Mouse (Mus musculus) heart, postnatal 4 days (tissue): ENCODE results near the gene Dcst2. TPM values are rescaled to one million over a fixed set of nuclear protein-coding genes. Genes with fewer than 3 reads are reported as not detected.
A peak's percentile ranks its signal among the peaks of the same experiment; 100 is the strongest.

Experiments
- DNase-seq: peaks from one replicate; pipeline ENCODE4 v3.0.0; 2021
- total RNA-seq, 2 experiments: library from RNA; stranded (reverse); gene quantifications; 2 replicates each; pipeline ENCODE4 v1.2.3; 2021

Dcst2 gene
- total RNA-seq, 2 experiments from 2014 or later: 0.14 to 0.23 TPM

DNA sequence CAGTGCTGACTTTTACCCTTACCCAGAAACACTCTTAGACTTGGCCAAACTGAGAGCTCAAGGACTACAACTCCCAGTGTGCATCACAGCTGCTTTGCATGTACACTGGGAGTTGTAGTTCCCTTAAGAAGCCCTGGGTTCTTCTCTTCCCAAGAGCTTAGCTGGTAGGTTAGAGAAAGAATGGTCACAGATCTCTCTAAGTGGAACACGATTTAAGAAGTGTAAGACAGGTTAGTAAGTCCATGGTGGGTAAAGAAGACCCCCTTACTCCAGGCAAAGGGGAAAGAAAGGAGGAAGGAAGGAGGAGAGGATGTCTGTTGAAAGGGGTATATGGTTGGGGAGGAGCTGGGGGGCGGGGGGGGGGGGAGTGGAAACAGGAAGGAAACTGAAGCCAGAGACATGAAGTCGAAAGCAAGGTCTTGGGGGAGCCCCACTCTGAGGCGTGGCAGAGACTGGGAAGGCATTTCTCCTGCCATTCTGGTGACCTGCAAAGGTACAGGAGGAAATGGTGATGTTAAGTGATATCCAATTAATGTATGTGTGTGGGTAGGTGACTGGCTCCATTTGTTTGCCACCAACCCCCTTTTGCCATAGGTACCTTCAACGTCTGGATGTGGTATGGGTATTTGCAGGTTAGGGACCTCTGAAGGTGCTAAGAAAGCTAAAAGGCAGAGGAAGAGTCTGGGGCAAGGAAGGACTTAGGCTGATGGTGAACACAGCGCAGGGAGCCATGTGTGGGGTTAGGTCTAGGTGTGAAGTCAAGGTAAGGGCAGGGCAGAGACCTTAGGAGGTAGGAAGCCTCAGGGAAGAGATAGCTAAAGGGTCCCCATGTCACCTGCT, 27.3 kb downstream of the Dcst2 start:
- DNase-seq: no peak

DNA sequence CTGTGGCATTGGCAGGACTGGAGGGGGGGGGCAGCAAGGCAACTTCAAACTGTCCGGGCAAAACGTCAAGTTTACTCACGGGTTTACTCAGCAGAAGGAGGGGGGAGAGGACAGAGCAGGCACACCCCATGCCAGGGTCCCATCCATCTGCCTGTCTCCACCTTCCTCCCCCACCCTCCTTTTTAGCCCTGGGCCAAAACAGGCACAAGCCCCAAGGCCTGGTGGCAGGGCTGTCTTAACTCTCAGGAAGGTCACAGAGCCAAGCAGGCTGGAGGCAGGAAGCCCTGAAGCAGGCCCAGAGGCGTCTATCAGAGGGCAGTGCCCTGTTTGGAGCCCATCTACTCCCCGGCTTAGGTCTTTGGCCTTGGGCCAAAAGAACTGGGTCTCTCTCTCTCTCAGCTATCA, 28.3 kb downstream of the Dcst2 start:
- DNase-seq: peak; percentile 58

DNA sequence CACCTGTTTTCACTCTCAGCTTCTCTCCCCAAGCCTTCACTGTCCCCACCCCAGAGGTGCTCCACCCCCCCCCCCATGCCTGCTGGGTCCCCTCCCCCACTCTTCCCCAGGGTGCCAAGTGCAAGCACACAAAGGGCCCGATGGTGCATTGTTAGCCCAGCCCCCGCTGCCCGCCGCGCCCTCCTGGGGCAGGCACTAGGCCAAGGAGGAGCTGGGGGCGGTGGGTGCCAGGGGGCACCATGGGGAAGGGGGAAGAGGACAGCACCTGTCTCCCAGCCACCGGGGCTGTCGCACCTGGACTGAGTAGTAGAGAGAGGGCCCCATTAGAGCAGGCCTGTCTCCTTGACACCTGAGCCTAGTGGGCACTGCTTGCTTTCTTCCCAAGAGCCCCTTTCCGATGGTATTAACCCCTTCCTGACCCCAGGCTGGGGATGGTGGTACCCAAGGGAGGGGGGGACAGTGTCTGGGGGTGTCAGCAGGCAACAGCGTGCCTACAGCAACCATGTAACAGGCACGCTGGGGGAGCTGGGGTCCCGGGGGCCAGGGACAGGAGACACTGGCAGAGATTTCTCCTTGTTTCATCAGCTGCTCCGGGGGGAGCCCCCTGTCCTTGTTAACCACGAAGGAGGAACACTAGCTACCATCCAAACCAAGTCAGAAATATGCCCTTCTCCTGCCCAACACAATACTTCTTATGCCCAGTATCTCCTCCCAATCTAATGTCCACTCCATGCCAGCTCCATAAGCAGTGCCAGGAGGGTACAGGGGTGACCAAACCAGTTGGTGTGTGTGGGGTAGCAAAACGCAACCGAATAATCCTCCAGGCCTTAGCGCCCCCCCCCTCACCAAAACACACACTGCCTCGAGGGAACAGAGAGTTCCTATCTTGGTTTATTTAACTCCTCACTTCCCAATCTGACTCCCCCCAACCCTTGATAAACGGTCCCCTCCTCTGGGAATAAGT, 29.2 kb downstream of the Dcst2 start:
- DNase-seq: peak; percentile 53

DNA sequence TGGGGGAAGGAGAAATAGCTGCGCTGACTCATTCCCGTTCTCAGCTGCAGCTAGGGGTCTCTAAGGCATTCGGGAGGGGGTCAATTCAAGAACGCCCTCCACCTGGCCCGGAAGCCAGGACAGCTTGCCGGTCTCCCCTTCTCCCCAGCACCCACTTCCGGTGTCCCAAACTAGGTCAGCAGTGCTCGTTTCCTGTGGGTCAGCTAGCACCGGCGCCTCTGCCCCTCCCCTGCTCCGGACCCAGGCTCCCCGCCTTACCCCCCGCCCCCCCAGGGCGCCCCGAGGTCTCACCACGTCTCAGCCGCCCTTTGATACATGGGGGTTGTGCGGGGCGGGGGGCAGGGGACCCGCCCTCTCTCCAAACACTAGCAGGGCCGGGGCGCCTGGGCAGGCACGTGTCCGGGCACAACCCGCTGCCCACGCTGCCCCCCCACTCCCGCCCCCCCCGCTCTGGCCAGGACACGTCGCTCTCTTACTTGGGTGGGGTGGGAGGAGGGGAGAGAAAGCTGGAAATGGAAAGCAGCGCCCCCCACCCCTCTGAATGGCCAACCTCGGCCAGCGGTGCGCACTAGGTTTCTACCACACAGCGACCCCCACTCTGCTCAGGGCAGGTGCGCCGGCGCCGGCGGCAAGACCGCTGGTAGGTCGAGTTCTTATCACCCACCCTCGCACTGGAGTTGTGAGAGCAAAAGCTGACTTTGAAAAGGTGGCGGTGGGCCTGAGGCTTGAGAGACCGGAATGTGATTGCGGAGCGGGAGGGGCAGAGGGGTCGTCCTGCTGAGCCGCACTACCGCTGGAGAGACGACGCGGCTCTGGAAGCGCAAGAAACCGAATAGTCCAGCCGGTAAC, 30.1 kb downstream of the Dcst2 start:
- peak; percentile 72 for DNase-seq

DNA sequence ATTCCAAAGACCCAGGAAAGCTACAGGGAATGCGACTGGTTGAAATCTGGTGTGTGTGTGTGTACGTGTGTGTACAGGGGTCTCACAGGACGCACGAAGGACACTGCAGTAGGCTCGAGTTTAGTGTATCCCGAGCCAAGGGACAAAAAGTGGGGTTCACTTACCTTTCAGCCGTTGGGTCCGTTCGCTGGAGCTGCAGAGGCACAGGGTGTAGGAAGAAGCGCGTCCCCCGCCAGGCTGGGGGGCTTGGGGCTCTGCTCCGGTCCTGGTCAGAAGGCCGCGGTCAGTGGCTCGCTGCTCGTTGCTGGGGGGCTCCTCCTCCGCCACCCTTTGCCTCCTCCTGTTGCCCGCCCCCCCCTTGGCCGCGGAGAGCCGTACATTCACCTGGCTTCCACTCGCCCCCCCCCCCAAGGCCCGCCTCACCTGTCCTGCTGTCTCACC, 31.1 kb downstream of the Dcst2 start:
- DNase-seq: no peak

DNA sequence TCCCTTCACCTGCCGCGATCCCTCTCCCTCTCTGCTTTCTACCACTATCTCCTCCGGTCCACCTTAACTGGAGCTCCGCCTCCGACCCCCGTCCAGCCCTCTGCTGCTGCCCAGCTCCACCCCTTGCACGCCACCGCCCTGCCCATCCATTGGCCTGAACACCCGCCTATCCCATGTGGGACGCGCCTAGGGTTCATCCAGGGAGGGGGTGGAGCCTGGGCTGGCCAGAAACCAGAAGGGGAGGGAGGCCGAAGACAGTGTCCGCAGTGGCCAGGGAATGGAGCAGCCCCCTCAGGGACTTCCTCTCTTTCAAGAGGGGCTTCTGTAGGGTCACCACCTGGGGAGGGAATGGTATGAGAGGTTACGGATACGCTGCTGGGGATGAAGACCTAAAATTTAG, 31.8 kb downstream of the Dcst2 start:
- DNase-seq: peak; percentile 99

DNA sequence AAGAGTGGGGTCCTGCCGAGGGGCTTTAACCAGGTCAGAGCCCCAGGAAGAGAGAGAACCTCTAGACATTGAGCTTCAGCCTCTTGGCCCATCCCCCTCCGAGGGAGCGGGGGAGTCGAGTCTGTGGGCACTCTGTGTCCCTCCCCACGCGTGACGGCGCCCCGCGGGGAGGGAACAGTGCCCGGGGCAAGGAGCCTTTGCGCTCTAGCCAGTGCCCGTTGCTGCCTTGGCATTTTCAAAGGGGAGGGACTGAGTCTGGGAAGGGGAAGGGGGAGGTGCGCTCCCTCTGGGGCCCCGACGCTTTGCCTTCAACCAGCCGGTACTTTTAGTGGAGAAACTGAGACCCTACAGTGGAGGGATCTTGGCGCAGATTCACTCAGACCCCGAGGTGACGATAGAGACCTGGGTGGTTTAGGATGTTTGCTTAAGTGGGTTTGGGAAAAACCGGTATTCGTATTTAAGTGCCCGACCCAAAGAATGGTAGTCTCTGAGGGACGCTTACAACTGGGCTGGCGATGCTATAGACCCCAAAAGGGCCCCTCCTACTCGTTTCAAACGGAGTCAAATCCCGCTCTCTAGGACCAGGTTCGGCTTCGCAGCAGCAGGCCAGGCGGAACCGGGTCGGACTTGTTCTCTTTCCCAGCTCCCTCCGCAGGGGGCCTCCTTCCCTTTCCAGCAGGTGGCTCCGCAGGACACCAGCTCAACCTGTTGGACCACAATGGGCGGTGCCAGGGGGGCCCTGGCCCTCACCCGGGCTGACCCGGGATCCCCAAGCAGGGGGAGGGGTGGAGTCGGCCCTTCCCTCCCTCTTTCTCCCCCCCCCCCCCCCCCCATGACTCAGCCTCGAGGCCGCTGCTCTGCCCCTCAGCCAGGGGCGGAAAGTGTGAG, 32.5 kb downstream of the Dcst2 start, which contains the start of gene Zbtb7b:
Zbtb7b (minus strand) TSS at position 771 of the 888 bp plus-strand sequence.
- peak; percentile 79 for DNase-seq

DNA sequence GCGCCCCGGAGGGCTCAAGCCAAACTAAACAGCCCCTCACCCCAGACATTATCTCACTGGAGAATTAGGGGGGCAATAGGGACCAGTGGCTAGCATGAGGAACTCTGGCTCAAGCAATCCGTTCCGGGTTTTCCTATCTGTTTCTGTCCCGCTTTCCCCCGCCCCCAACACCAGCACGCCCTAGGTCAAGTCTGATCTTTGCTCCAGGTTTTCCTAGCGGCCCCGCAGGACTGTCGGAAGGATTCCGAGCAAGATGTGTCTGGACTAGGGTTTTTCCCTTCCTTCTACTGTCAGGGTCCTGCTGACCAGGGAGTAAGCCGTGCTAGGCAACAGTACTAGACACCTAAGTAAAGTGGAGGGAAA, 33.1 kb downstream of the Dcst2 start:
- DNase-seq: peak; percentile 87

DNA sequence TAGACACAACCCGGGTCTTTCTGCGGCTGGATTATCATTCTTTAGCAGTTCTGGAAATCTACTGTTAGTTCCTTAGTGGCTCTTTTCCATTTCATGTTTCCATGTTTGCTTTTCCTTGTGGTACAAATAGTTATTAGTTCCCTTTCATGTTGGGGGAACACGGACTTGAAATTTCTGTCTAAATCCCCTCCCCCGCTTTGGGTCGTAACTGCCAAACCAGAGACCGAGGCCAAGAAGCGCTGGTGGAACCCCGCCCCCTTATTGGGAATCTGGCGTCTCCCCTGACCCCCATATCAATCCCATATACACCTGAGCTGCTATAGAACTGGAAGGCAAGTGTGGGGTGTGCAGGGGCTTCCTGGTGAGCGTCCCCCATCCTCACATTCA, 33.6 kb downstream of the Dcst2 start:
- DNase-seq: no peak

DNA sequence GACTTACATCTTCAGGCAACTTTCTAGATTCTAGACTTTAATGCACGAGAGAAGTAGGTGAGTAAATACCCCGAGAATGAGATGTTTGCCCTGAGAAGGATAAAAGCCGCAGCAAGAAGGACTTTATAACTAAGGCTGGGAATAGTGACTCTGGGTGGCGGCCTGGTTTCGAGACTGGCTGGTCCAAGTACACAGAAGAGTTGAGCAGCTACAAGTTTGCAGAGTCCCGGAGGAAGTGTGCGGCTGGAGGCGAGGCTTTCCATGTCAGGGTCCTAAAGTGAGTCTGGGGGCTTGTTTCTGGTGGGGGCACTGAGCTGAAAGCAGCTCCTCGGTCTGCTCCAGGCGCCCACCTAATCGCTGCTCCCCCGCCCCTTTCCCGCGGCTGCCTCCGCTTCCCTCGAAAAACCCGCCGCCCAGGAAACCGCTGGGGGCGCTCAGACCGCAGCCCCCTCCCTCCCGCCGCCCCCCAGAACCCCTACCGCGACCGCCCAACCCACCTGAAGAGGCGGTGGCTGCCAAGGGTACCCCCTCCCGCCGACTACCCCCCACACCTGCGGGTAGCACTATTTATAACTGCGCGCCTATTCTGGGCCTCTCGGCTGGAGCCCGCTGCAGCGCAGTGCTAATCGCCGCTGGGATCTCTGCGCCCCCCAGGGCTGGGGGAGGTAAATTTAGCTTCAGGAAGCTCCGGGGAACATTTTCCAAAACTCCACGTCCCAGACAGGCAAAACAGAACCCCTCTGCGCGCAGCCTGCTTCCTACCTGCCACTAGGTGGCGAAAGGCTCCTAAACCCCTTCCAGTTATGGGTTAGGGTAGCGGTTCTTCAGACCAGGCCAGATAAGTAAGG, 34.3 kb downstream of the Dcst2 start:
- peak; percentile 80 for DNase-seq

DNA sequence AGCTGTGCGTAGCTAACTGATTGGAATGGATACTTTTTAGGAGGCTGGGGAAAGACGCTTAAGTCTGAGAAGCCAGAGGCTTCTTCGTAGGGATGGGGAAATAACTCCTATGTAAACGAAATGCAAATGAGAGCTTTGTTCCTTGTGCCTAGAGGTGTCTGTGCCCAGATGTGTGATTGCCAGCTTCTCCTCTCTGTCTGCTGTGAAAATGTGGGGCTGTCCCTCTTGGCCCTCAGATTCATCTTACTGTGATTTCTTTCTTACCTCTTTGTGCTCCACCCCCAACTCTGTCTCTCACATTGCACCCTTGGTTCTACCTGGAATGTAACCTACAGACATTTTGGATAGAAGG, 34.9 kb downstream of the Dcst2 start:
- no peak for DNase-seq

DNA sequence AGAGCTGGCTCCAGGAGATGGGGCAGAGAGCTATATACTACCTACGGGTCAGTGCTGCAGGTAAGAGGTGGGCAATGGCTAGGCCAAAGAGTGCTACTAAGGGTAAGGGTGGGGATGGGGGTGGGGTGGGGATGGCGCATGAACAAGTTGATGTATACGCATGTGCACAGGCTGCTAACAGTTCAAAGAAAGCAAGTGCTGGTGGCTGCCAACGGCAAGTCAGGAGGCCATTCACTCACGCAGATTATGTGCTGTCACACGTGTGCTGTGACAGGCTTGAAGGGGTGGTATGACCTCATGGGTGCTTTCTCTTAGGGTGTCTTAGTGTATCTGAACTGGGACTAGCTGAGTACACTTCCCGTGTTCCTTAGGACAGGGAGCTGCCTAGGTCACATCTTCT, 39.6 kb downstream of the Dcst2 start:
- no peak for DNase-seq

DNA sequence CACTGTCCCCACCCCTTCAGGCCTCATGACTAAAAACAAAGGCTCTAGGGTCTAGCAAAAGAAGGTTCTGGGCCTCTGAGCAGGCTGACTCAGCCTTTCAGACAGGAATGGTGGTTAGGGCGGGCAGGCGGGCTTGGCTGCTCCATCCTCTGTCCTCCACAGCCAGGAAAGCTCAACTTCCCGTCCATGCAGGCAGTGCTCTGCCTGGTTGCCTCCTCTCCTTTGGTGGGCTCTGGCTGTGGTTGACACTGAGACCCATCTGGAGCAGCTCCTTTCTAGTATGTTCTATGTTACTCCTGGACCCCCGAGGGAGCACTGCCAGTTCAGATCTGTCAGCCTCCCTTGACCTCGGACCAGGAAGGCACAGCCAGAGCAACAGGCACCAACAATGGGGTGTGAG, 40.9 kb downstream of the Dcst2 start, which contains the start of gene Lenep:
Lenep (minus strand) TSS at position 101 of the 400 bp plus-strand sequence.
- no peak for DNase-seq

DNA sequence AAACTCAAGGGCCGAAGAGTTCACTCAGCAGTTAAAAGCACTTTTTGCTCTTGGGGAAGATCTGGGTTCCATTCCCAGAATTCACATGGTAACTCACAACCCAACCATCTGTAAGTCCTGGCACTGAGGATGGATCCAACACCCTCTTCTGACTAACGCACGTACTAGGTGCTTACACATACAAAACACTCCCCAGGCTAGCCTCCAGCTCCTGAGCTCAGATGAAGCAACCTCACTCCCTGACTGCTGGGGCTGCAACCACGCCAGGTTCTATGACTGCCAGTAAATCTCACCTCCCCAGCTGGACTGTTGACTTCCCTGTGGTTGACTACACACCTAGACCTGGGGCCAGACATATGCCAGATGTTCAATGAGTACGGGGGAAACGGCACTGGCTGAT, 45.1 kb downstream of the Dcst2 start:
- no peak for DNase-seq

DNA sequence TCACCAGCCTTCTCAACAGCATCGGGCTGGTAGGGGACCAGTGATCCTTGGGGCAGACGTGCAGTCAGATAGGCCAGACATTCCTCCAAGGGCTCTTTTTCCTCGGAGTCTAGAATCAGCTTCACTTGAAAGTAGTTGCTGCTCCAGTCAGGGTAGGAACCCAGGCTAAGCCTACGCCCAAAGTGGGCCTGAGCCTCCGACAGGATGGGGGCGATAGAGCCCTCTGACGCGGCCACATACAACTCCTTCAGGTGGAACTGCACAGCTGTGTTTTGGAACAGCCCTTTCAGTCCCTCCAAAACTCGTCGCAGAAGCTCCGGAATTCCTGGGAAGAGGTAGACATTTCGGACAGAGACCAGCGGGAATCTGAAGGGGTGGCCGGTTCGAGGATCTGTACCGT, 46.7 kb downstream of the Dcst2 start:
- no peak for DNase-seq

DNA sequence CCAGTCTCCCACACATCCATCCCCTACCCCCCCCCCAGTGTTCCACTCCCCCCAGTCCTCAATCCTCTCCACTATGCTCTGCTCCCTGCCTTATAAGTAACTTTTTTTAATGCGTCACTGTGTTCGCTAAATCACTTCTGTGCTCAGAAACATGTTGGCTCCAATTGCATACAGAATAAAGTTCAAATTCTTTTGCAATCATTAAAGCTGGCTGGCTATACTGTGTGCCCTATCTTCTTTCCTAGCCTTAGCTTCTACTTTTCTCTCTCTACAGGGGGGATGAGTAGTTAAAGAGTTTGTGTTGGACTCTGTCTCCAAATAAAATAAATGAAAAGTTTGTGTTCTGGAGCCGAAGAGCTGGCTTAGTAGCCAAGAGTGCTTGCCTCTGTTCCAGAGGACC, 47.9 kb downstream of the Dcst2 start:
- no peak for DNase-seq

DNA sequence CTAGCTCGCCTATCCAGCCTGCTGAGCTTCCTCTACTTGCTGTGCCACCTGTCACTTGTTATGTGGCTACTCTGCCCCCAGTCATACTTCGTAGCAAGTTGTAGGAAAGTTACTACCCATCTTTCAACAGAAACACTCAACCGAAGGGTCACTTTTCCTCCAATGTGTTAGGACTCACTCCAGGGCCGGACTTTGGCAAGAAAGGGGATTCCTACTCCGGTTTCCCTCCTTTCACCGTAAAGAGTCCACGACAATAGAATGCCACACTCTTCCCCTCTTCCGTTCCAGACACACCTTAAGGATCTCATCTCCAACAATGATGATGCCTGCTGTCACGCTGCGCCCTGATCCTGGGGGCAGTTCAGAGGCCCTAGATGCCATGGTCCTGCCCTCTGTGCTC, 49.1 kb downstream of the Dcst2 start:
- DNase-seq: no peak

DNA sequence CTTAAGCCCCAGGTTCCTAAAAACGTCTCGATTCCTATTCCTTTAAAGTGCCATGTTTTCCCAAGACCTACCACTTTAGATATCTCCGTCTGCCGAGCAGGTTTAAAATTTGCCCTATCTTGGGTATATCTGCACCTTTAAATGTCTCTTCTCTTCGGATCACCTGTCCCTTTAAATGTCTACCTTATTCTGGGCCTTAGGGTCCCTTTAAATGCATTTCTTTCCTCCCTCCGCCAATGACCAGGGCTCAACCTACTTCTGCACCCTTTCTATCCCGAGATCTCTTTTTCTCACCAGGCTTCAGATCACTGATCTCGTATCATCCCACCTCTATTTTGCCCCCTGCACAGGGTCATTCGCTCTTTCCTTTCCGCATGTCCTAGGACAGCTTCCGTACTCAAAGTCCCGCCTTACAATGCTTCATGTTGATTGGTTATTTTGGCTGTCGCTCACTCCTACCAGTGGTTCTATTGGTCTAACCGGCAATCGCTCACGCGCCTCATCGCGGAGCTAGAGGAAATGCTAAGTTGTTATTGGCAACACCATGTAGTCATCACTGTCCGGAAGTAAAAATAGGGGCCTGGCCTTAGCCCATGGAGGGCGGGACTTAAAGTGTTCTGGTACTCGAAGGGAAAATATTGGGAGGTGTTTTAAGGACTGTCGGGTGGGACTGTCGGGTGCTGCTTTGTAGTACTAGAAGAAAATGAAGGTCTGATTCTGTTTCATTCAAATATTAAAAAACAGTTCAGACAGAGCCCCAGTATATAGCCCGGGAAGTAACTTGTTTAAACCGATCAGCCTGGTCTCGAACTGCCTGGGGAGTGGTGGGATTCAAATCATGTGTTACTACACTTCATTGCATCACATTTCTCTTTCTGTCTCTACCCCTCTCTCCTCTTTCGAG, 50.0 kb downstream of the Dcst2 start, which contains the start of gene Flad1:
Flad1 (minus strand) TSS at position 381 of the 904 bp plus-strand sequence.
- DNase-seq: peak; percentile 100

DNA sequence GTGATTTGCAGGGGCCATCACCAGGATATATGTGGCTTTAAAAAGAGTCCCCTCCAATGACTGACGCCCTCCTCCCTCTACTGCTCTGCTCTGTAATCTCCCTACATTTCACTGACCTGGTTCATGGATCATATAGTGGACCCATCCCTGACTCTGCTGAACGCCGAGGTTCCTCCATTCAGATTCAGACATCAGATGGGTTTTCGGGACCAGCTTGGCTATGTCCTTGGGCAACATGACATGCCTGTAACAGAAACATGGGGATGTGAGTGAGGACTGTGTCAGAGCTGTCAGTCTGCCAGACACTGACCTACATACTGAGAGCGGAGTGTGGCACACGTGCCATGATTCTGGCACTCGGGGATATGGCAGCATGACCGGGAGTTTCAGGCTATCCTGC, 54.4 kb downstream of the Dcst2 start:
- no peak for DNase-seq
